Mouse (Mus musculus): ENCODE measurements around the gene Amz2.

DNA sequence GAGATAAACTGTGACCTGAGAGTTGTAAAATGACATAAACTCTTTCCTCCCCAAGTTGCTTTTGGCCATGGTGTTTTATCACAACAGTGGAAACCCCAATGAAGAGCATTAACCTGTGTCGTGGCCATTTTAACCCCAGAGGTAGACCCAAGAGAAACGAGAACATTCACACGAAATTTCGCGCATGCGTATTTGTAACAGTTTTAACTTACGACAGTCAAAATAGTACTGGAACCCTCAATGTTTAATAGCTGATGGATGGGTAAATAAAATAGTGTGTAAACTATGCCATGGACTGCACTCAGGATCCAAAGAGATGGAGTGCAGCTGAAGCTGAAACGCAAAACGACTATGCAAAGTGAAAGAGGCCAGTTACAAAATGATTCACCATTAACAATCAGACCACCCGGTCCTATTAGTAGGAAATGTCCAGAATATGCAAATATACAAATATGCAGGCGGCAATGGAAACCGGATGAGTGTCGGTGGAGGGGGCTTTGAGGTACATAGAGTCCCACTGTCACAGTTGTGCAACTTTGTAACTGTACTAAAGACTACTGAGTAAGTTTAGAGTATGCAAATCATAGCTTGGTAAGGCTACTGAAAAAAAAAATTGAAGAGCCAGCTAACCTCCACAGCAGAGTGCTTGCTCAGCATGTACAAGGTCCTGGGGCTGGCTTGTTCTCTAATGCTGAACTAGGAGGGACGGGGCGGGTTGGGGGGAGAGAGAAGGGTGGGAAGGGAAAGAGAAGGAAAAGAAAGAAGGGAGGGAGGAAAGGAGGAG is 15.4 kb upstream of the Amz2 start:
- TF ChIP-seq CTCF (IDR thresholded peaks at IDR 0.05; ENCODE audit: borderline replicate concordance, insufficient read depth, low read depth, low read length) = no peak
- TF ChIP-seq POLR2A (IDR thresholded peaks at IDR 0.05; ENCODE audit: borderline replicate concordance, insufficient read depth, low read length) = no peak
